Mouse (Mus musculus) ES-Bruce4 (cell line): ENCODE measurements around the gene Trrap. TPM values are rescaled to one million over a fixed set of nuclear protein-coding genes. Genes with fewer than 3 reads are reported as not detected.

Experiments used
- H3K27ac ChIP-seq: 2 replicates; pipeline ENCODE4 v1.5.1; 2012; ENCODE audit warnings: low read length, inconsistent platforms; ENCODE audit not compliant: insufficient read depth
- H3K27me3 ChIP-seq: 2 replicates; pipeline ENCODE4 v1.6.1; 2012; ENCODE audit warnings: mild to moderate bottlenecking, low read length, inconsistent platforms; ENCODE audit not compliant: control insufficient read depth, poor library complexity, insufficient read depth, severe bottlenecking
- H3K36me3 ChIP-seq: 2 replicates; pipeline ENCODE4 v1.6.1; 2012; ENCODE audit warnings: inconsistent platforms, mild to moderate bottlenecking, low read length, moderate library complexity; ENCODE audit not compliant: control insufficient read depth, poor library complexity, insufficient read depth, severe bottlenecking
- H3K4me1 ChIP-seq: one replicate; pipeline ENCODE4 v1.8.1; 2011; ENCODE audit warnings: low read length; ENCODE audit not compliant: control insufficient read depth, insufficient read depth
- H3K4me3 ChIP-seq: 2 replicates; pipeline ENCODE4 v1.5.1; 2011; ENCODE audit warnings: low read depth, mild to moderate bottlenecking, low read length
- H3K9ac ChIP-seq: 2 replicates; pipeline ENCODE4 v1.6.1; 2012; ENCODE audit warnings: low read depth, mild to moderate bottlenecking, inconsistent platforms; ENCODE audit not compliant: poor library complexity, severe bottlenecking
- H3K9me3 ChIP-seq: replicated peaks from 2 replicates; pipeline ENCODE4 v1.6.1; 2012; ENCODE audit warnings: mild to moderate bottlenecking, low read length, inconsistent platforms; ENCODE audit not compliant: control insufficient read depth, poor library complexity, insufficient read depth, severe bottlenecking
- CTCF ChIP-seq: IDR thresholded peaks from one replicate; pipeline ENCODE4 v1.8.1; 2011; ENCODE audit warnings: low read depth, low read length
- EP300 ChIP-seq: IDR thresholded peaks from 2 replicates; pipeline ENCODE4 v1.6.1; 2011; ENCODE audit warnings: low read depth, low read length; ENCODE audit not compliant: insufficient read depth
- POLR2A ChIP-seq: IDR thresholded peaks from one replicate; pipeline ENCODE4 v1.8.1; 2011; ENCODE audit warnings: low read length; ENCODE audit not compliant: insufficient read depth
- polyA plus RNA-seq: library from polyadenylated mRNA; stranded (reverse); fragments of >200 nt; gene quantifications from 2 replicates; pipeline ENCODE4 v1.2.4, GENCODE M21; 2011; ENCODE audit warnings: low read depth; ENCODE audit not compliant: missing spikeins, insufficient read depth, insufficient read length

Trrap gene
- polyA plus RNA-seq, 1 experiment = 106 TPM

- Histone ChIP-seq H3K27me3 (no peaks in the 10 kb centered on the region), H3K9me3 (no peaks in the 10 kb centered on the region), H3K4me1 (no peaks in the 10 kb centered on the region), H3K4me3 (no peak overlapping the region), H3K9ac (no peak overlapping the region), H3K27ac (no peak overlapping the region), H3K36me3 (peaks cover 33% of the 10 kb centered on the region)
- TF ChIP-seq CTCF (no peak), EP300 (no peak), POLR2A (no peak)
Measured at GRCm38 (mm10) chr5:144829631-144830030, 62.1 kb downstream of the Trrap start.

GRCm38 (mm10) chr5:144831840-144832469 lies 64.4 kb downstream of the Trrap start:
- Histone ChIP-seq H3K27me3 (no peaks in the 10 kb centered on the region), H3K4me3 (no peak overlapping the region), H3K27ac (no peak overlapping the region), H3K9me3 (no peaks in the 10 kb centered on the region), H3K4me1 (no peaks in the 10 kb centered on the region), H3K36me3 (peaks cover 12% of the 10 kb centered on the region), H3K9ac (no peak overlapping the region)
- TF ChIP-seq EP300 = no peak
- no peak for TF ChIP-seq CTCF
- TF ChIP-seq POLR2A = no peak

- Histone ChIP-seq H3K9ac (no peak overlapping the region), H3K4me1 (no peaks in the 10 kb centered on the region), H3K27me3 (no peaks in the 10 kb centered on the region), H3K4me3 (no peak overlapping the region), H3K9me3 (no peaks in the 10 kb centered on the region), H3K36me3 (peaks cover 13% of the 10 kb centered on the region), H3K27ac (no peak overlapping the region)
- no peak for TF ChIP-seq CTCF
Measured at GRCm38 (mm10) chr5:144836100-144836499, 68.6 kb downstream of the Trrap start.

- H3K27ac ChIP-seq = no peak overlapping the region
- no peak overlapping the region for H3K4me3 ChIP-seq
- no peaks in the 10 kb centered on the region for H3K27me3 ChIP-seq
- TF ChIP-seq POLR2A (no peak), EP300 (no peak), CTCF (no peak)
- no peak overlapping the region for H3K9ac ChIP-seq
- H3K4me1 ChIP-seq = no peaks in the 10 kb centered on the region
- no peaks in the 10 kb centered on the region for H3K9me3 ChIP-seq
- peaks cover 5% of the 10 kb centered on the region for H3K36me3 ChIP-seq
Measured at GRCm38 (mm10) chr5:144845352-144845751, 77.8 kb downstream of the Trrap start.

GRCm38 (mm10) chr5:144848735-144849134 lies 81.2 kb downstream of the Trrap start:
- TF ChIP-seq CTCF = no peak
- TF ChIP-seq EP300 = no peak
- TF ChIP-seq POLR2A = no peak
- H3K4me1 ChIP-seq = no peaks in the 10 kb centered on the region
- H3K36me3 ChIP-seq = peaks cover under 1% of the 10 kb centered on the region; the same call in 1 of the 2 replicates
- H3K27ac ChIP-seq = no peak overlapping the region
- H3K4me3 ChIP-seq = no peak overlapping the region
- H3K9me3 ChIP-seq = no peaks in the 10 kb centered on the region
- no peaks in the 10 kb centered on the region for H3K27me3 ChIP-seq
- no peak overlapping the region for H3K9ac ChIP-seq

GRCm38 (mm10) chr5:144849932-144850331 lies 82.4 kb downstream of the Trrap start:
- Histone ChIP-seq H3K27me3 (no peaks in the 10 kb centered on the region), H3K9ac (no peak overlapping the region), H3K4me3 (no peak overlapping the region), H3K36me3 (no peaks in the 10 kb centered on the region), H3K9me3 (no peaks in the 10 kb centered on the region), H3K4me1 (no peaks in the 10 kb centered on the region), H3K27ac (no peak overlapping the region)
- TF ChIP-seq POLR2A (no peak), EP300 (no peak), CTCF (no peak)
